Mouse (Mus musculus) neural tube, embryonic 13.5 days (tissue): Measurements from ENCODE around the gene Unc5c. TPM values are rescaled to one million over a fixed set of nuclear protein-coding genes. Genes with fewer than 3 reads are reported as not detected.

Source experiments
- ATAC-seq: fragments of 200-750 bp; cut with Nextera tagmentation; 2 replicates; pipeline ENCODE4 v1.8.0; 2017; ENCODE audit warnings: low read depth, mild to moderate bottlenecking, moderate TSS enrichment, moderate library complexity
- H3K27ac ChIP-seq: fragments of 300-500 bp; sonication (generic); replicated peaks from 2 replicates; pipeline ENCODE4 v1.5.1; 2015; ENCODE audit warnings: moderate library complexity, mild to moderate bottlenecking, inconsistent platforms
- H3K27me3 ChIP-seq: fragments of 300-500 bp; sonication (generic); 2 replicates; pipeline ENCODE4 v1.6.1; 2015; ENCODE audit warnings: mild to moderate bottlenecking, inconsistent platforms
- H3K36me3 ChIP-seq: fragments of 300-500 bp; sonication (generic); 2 replicates; pipeline ENCODE4 v1.6.1; 2015; ENCODE audit warnings: mild to moderate bottlenecking, inconsistent platforms
- H3K4me1 ChIP-seq: fragments of 300-500 bp; sonication (generic); replicated peaks from 2 replicates; pipeline ENCODE4 v1.6.1; 2015; ENCODE audit warnings: inconsistent platforms
- H3K4me2 ChIP-seq: fragments of 300-500 bp; sonication (generic); 2 replicates; pipeline ENCODE4 v1.6.1; 2015; ENCODE audit warnings: inconsistent platforms, mild to moderate bottlenecking, moderate library complexity
- H3K4me3 ChIP-seq: fragments of 300-500 bp; sonication (generic); 2 replicates; pipeline ENCODE4 v1.5.1; 2015; ENCODE audit warnings: mild to moderate bottlenecking, inconsistent platforms
- H3K9ac ChIP-seq: fragments of 300-500 bp; sonication (generic); 2 replicates; pipeline ENCODE4 v1.6.1; 2015; ENCODE audit warnings: moderate library complexity, mild to moderate bottlenecking, inconsistent platforms
- H3K9me3 ChIP-seq: fragments of 300-500 bp; sonication (generic); 2 replicates; pipeline ENCODE4 v1.6.1; 2016; ENCODE audit warnings: inconsistent platforms
- WGBS: fragments of 180-500 bp; shearing (Covaris S2); methylation state at CpG from one replicate; pipeline ENCODE4 v1.1.7; 2015; 5-methylcytosine and 5-hydroxymethylcytosine counted together
- polyA plus RNA-seq: library from polyadenylated mRNA; unstranded; fragments of >200 nt; fragmentation: Nextera tagmentation; extraction: Ambion mirVana; gene quantifications from 2 replicates; pipeline ENCODE4 v1.2.1, GENCODE M21; 2015

The Unc5c gene
- polyA plus RNA-seq, 1 experiment from 2014 or later, result 18.8 TPM

GRCm38 (mm10) chr3:141483665-141484431 is 18.8 kb downstream of the Unc5c start:
- Histone ChIP-seq H3K27me3 (no peaks in the 10 kb centered on the region), H3K4me1 (no peaks in the 10 kb centered on the region), H3K9me3 (no peaks in the 10 kb centered on the region), H3K27ac (no peak overlapping the region), H3K4me3 (no peak overlapping the region), H3K36me3 (no peaks in the 10 kb centered on the region), H3K9ac (no peak overlapping the region), H3K4me2 (no peak overlapping the region)
- no peak for ATAC-seq
- 70% methylated on average over 2 of the region's 2 CpGs for WGBS

GRCm38 (mm10) chr3:141485218-141485617 is 20.2 kb downstream of the Unc5c start:
- H3K9ac ChIP-seq, result no peak overlapping the region
- H3K27ac ChIP-seq, result no peak overlapping the region
- no peak overlapping the region for H3K4me2 ChIP-seq
- H3K4me1 ChIP-seq, result no peaks in the 10 kb centered on the region
- ATAC-seq, result no peak
- H3K27me3 ChIP-seq, result no peaks in the 10 kb centered on the region
- H3K36me3 ChIP-seq, result no peaks in the 10 kb centered on the region
- WGBS, result 82% methylated on average over 4 of the region's 4 CpGs
- H3K9me3 ChIP-seq, result no peaks in the 10 kb centered on the region
- no peak overlapping the region for H3K4me3 ChIP-seq

- Histone ChIP-seq H3K4me2 (no peak overlapping the region), H3K4me1 (peaks cover 20% of the 10 kb centered on the region), H3K27me3 (no peaks in the 10 kb centered on the region), H3K9ac (no peak overlapping the region), H3K9me3 (no peaks in the 10 kb centered on the region), H3K4me3 (no peak overlapping the region), H3K27ac (no peak overlapping the region), H3K36me3 (no peaks in the 10 kb centered on the region)
- WGBS, result 90% methylated on average over 1 of the region's 1 CpGs
- no peak for ATAC-seq
Measured at GRCm38 (mm10) chr3:141490647-141491046, 25.6 kb downstream of the Unc5c start.

GRCm38 (mm10) chr3:141491272-141491950 is 26.4 kb downstream of the Unc5c start:
- Histone ChIP-seq H3K9me3 (no peaks in the 10 kb centered on the region), H3K27me3 (no peaks in the 10 kb centered on the region), H3K27ac (0 out of 2 replicates have a peak overlapping the region, but pooled peaks have one; percentile 23), H3K4me3 (no peak overlapping the region), H3K4me1 (peaks cover 20% of the 10 kb centered on the region), H3K36me3 (no peaks in the 10 kb centered on the region), H3K4me2 (no peak overlapping the region), H3K9ac (no peak overlapping the region)
- WGBS, result 31% methylated on average over 5 of the region's 5 CpGs
- no peak for ATAC-seq

- no peak for ATAC-seq
- H3K9me3 ChIP-seq, result no peaks in the 10 kb centered on the region
- WGBS, result 47% methylated on average over 2 of the region's 2 CpGs
- H3K4me3 ChIP-seq, result no peak overlapping the region
- no peak overlapping the region for H3K27ac ChIP-seq
- H3K27me3 ChIP-seq, result no peaks in the 10 kb centered on the region
- no peak overlapping the region for H3K9ac ChIP-seq
- H3K4me1 ChIP-seq, result peaks cover 25% of the 10 kb centered on the region
- no peaks in the 10 kb centered on the region for H3K36me3 ChIP-seq
- no peak overlapping the region for H3K4me2 ChIP-seq
Measured at GRCm38 (mm10) chr3:141491951-141492310, 26.9 kb downstream of the Unc5c start.

- Histone ChIP-seq H3K4me3 (no peak overlapping the region), H3K27me3 (no peaks in the 10 kb centered on the region), H3K4me1 (peaks cover 27% of the 10 kb centered on the region), H3K36me3 (no peaks in the 10 kb centered on the region), H3K9me3 (no peaks in the 10 kb centered on the region), H3K4me2 (no peak overlapping the region), H3K9ac (no peak overlapping the region), H3K27ac (no peak overlapping the region)
- WGBS, result 79% methylated on average over 3 of the region's 3 CpGs
- no peak for ATAC-seq
Measured at GRCm38 (mm10) chr3:141493000-141493399, 28.0 kb downstream of the Unc5c start.

GRCm38 (mm10) chr3:141498348-141499056 is 33.5 kb downstream of the Unc5c start:
- H3K27me3 ChIP-seq, result no peaks in the 10 kb centered on the region
- H3K4me2 ChIP-seq, result no peak overlapping the region
- no peak for ATAC-seq
- H3K4me1 ChIP-seq, result peaks cover 13% of the 10 kb centered on the region
- 66% methylated on average over 4 of the region's 4 CpGs for whole genome bisulfite sequencing
- no peak overlapping the region for H3K9ac ChIP-seq
- H3K27ac ChIP-seq, result no peak overlapping the region
- H3K4me3 ChIP-seq, result no peak overlapping the region
- no peaks in the 10 kb centered on the region for H3K36me3 ChIP-seq
- H3K9me3 ChIP-seq, result no peaks in the 10 kb centered on the region

GRCm38 (mm10) chr3:141501845-141502505 is 37.0 kb downstream of the Unc5c start:
- Histone ChIP-seq H3K4me1 (peaks cover 6% of the 10 kb centered on the region), H3K4me3 (no peak overlapping the region), H3K27ac (no peak overlapping the region), H3K9ac (no peak overlapping the region), H3K27me3 (no peaks in the 10 kb centered on the region), H3K4me2 (no peak overlapping the region), H3K9me3 (no peaks in the 10 kb centered on the region), H3K36me3 (no peaks in the 10 kb centered on the region)
- no peak for ATAC-seq
- 49% methylated on average over 4 of the region's 4 CpGs for WGBS

GRCm38 (mm10) chr3:141503331-141503730 is 38.3 kb downstream of the Unc5c start:
- no peak for ATAC-seq
- 0 out of 2 replicates have a peak, but pooled peaks cover under 1% of the 10 kb centered on the region for H3K4me1 ChIP-seq
- 86% methylated on average over 3 of the region's 3 CpGs for WGBS
- H3K9ac ChIP-seq, result no peak overlapping the region
- H3K27ac ChIP-seq, result no peak overlapping the region
- no peaks in the 10 kb centered on the region for H3K36me3 ChIP-seq
- H3K9me3 ChIP-seq, result no peaks in the 10 kb centered on the region
- H3K27me3 ChIP-seq, result no peaks in the 10 kb centered on the region
- H3K4me2 ChIP-seq, result no peak overlapping the region
- H3K4me3 ChIP-seq, result no peak overlapping the region

GRCm38 (mm10) chr3:141509772-141510171 is 44.8 kb downstream of the Unc5c start:
- Histone ChIP-seq H3K4me1 (no peaks in the 10 kb centered on the region), H3K9me3 (no peaks in the 10 kb centered on the region), H3K4me3 (no peak overlapping the region), H3K9ac (no peak overlapping the region), H3K27me3 (no peaks in the 10 kb centered on the region), H3K27ac (no peak overlapping the region), H3K36me3 (no peaks in the 10 kb centered on the region), H3K4me2 (no peak overlapping the region)
- ATAC-seq, result no peak
- 30% methylated on average over 1 of the region's 1 CpGs for WGBS

GRCm38 (mm10) chr3:141511253-141512038 is 46.4 kb downstream of the Unc5c start:
- Histone ChIP-seq H3K36me3 (no peaks in the 10 kb centered on the region), H3K4me1 (no peaks in the 10 kb centered on the region; the same call in 1 of the 2 replicates), H3K9ac (no peak overlapping the region), H3K4me3 (no peak overlapping the region), H3K4me2 (no peak overlapping the region), H3K27ac (no peak overlapping the region), H3K27me3 (no peaks in the 10 kb centered on the region), H3K9me3 (no peaks in the 10 kb centered on the region)
- ATAC-seq, result no peak
- 77% methylated on average over 5 of the region's 5 CpGs for WGBS
